Comparison of ENCODE assay signal across 21 mouse cellular contexts in genomic region chr9:34328723-34329122, GRCm38 (mm10).
DNase-seq lines count a peak whose midpoint lies in the region; ATAC-seq and TF ChIP-seq lines count a peak whose summit lies in the region.
"Had no signal": no experiment of that assay in that cellular context is flagged by ENCODE, and none has a peak within 500 bp of the region (broad histone marks: within the 10 kb centered on the region; RNA-seq: fewer than 3 reads in every experiment).

No protein-coding gene starts in this region.

- no peaks in the 10 kb centered on the region for H3K27me3 ChIP-seq in hindbrain, embryonic 11.5 days (ENCODE audit: control insufficient read depth, insufficient read depth, low read length)
- no peaks in the 10 kb centered on the region for H3K27me3 ChIP-seq in hindbrain, embryonic 10.5 days (ENCODE audit: insufficient read depth, poor library complexity, severe bottlenecking)
- no peaks in the 10 kb centered on the region for H3K27me3 ChIP-seq in lung, embryonic 14.5 days (ENCODE audit: insufficient read depth, low read length)
- H3K27me3 ChIP-seq: forebrain, embryonic 13.5 days; intestine, embryonic 15.5 days; limb, embryonic 15.5 days; neural tube, embryonic 12.5 days; stomach, embryonic 15.5 days had no signal

- ATAC-seq in hindbrain, embryonic 11.5 days (ENCODE audit: low FRiP score): no peak
- ATAC-seq in lung, embryonic 14.5 days (ENCODE audit: insufficient read depth): no peak
- ATAC-seq: forebrain, embryonic 13.5 days; intestine, embryonic 15.5 days had no signal

- peak; percentile 43 for TF ChIP-seq CTCF in lung, embryonic 14.5 days (IDR thresholded peaks at IDR 0.05; ENCODE audit: low read depth)

- no peak overlapping the region for H3K27ac ChIP-seq in hindbrain, embryonic 11.5 days (ENCODE audit: low read depth, low read length)
- H3K27ac ChIP-seq in hindbrain, embryonic 10.5 days: no peak overlapping the region
- H3K27ac ChIP-seq in lung, embryonic 14.5 days (ENCODE audit: low read depth): no peak overlapping the region
- H3K27ac ChIP-seq: forebrain, embryonic 13.5 days; hindbrain, embryonic 14.5 days; intestine, embryonic 15.5 days; limb, embryonic 15.5 days; midbrain, embryonic 10.5 days; neural tube, embryonic 12.5 days; stomach, embryonic 15.5 days had no signal

- H3K9me3 ChIP-seq in hindbrain, embryonic 11.5 days (ENCODE audit: control insufficient read depth, low read length): no peaks in the 10 kb centered on the region
- H3K9me3 ChIP-seq in hindbrain, embryonic 10.5 days: no peaks in the 10 kb centered on the region
- H3K9me3 ChIP-seq in lung, embryonic 14.5 days (ENCODE audit: low read depth, low read length): no peaks in the 10 kb centered on the region
- H3K9me3 ChIP-seq: forebrain, embryonic 13.5 days; intestine, embryonic 15.5 days; limb, embryonic 15.5 days; midbrain, embryonic 10.5 days; neural tube, embryonic 12.5 days; stomach, embryonic 15.5 days had no signal

- peak; percentile 4 for DNase-seq in hindbrain, embryonic 11.5 days (ENCODE audit: low spot score)
- no peak for DNase-seq in hindbrain, embryonic 10.5 days (ENCODE audit: low spot score)
- DNase-seq in lung, embryonic 14.5 days: no peak
- no peak for DNase-seq in lung, adult 18-20 months
- DNase-seq in ES-CJ7 (ENCODE audit: low read depth, low spot score): peak; percentile 15
- DNase-seq in mesoderm, embryonic 11.5 days (ENCODE audit: low read depth, low spot score): peak; percentile 15
- no peak for DNase-seq in thymus, postnatal 25 days
- DNase-seq: B cell, adult 2 months; cerebellum, adult 8-10 months; gastrocnemius, postnatal 25 days; layer of hippocampus, postnatal 36 days; lung, postnatal 36 days; thymus, adult 2 months had no signal

- no peak overlapping the region for H3K9ac ChIP-seq in hindbrain, embryonic 11.5 days (ENCODE audit: low read depth, low read length)
- no peak overlapping the region for H3K9ac ChIP-seq in lung, embryonic 14.5 days
- H3K9ac ChIP-seq: forebrain, embryonic 13.5 days; hindbrain, embryonic 14.5 days; intestine, embryonic 15.5 days; limb, embryonic 15.5 days; neural tube, embryonic 12.5 days; stomach, embryonic 15.5 days had no signal

- 88% methylated on average over 1 of the region's 1 CpGs for WGBS in hindbrain, embryonic 11.5 days
- 83% methylated on average over 1 of the region's 1 CpGs for WGBS in hindbrain, embryonic 10.5 days
- WGBS in lung, embryonic 14.5 days: 81% methylated on average over 1 of the region's 1 CpGs

- H3K4me1 ChIP-seq in hindbrain, embryonic 11.5 days (replicated peaks; ENCODE audit: control insufficient read depth, insufficient read depth, low read length): no peaks in the 10 kb centered on the region
- H3K4me1 ChIP-seq in hindbrain, embryonic 10.5 days (replicated peaks): no peaks in the 10 kb centered on the region
- no peaks in the 10 kb centered on the region for H3K4me1 ChIP-seq in lung, embryonic 14.5 days (ENCODE audit: insufficient read depth)
- H3K4me1 ChIP-seq: intestine, embryonic 15.5 days; limb, embryonic 15.5 days; midbrain, embryonic 10.5 days; neural tube, embryonic 12.5 days; stomach, embryonic 15.5 days had no signal

- no peaks in the 10 kb centered on the region for H3K36me3 ChIP-seq in hindbrain, embryonic 11.5 days (ENCODE audit: control insufficient read depth, insufficient read depth, low read length)
- no peaks in the 10 kb centered on the region for H3K36me3 ChIP-seq in hindbrain, embryonic 10.5 days
- H3K36me3 ChIP-seq in lung, embryonic 14.5 days (ENCODE audit: insufficient read depth): no peaks in the 10 kb centered on the region
- H3K36me3 ChIP-seq: intestine, embryonic 15.5 days; limb, embryonic 15.5 days; midbrain, embryonic 10.5 days; neural tube, embryonic 12.5 days; stomach, embryonic 15.5 days had no signal

- no peak overlapping the region for H3K4me3 ChIP-seq in hindbrain, embryonic 11.5 days (ENCODE audit: low read depth, low read length)
- no peak overlapping the region for H3K4me3 ChIP-seq in hindbrain, embryonic 10.5 days
- H3K4me3 ChIP-seq in lung, embryonic 14.5 days (ENCODE audit: low read depth, low read length): no peak overlapping the region
- H3K4me3 ChIP-seq: erythroblast, embryonic 14.5 days; forebrain, embryonic 13.5 days; intestine, embryonic 15.5 days; limb, embryonic 15.5 days; midbrain, embryonic 10.5 days; neural tube, embryonic 12.5 days; stomach, embryonic 15.5 days had no signal

- H3K4me2 ChIP-seq in hindbrain, embryonic 11.5 days (replicated peaks; ENCODE audit: low read depth, low read length): no peak overlapping the region
- H3K4me2 ChIP-seq in lung, embryonic 14.5 days: no peak overlapping the region
- H3K4me2 ChIP-seq: forebrain, embryonic 13.5 days; hindbrain, embryonic 14.5 days; intestine, embryonic 15.5 days; limb, embryonic 15.5 days; neural tube, embryonic 12.5 days; stomach, embryonic 15.5 days had no signal

Comparison
In these comparisons a context has a peak if more than half of its experiments do, and no peak if none do; other contexts are left out.
1. DNase-seq: peak in hindbrain, embryonic 11.5 days (single experiment), ES-CJ7 (single experiment) and mesoderm, embryonic 11.5 days (single experiment); none in hindbrain, embryonic 10.5 days (single experiment), lung, embryonic 14.5 days (single experiment), lung, adult 18-20 months (0 of 2) and thymus, postnatal 25 days (single experiment).